Mouse (Mus musculus) erythroblast, adult 5-6 weeks (primary cell): ENCODE results near the gene Rpl23. TPM values are rescaled to one million over a fixed set of nuclear protein-coding genes. Genes with fewer than 3 reads are reported as not detected.

Experiments used
- ATAC-seq: replicated peaks from 2 replicates; pipeline ENCODE4 v1.8.0; 2016; ENCODE audit warnings: moderate number of reproducible peaks, mild to moderate bottlenecking, moderate TSS enrichment, inconsistent platforms; ENCODE audit not compliant: poor library complexity, low FRiP score, severe bottlenecking
- total RNA-seq, 2 experiments: library from RNA; stranded (forward) in 1 of 2; stranded (reverse) in 1 of 2; fragments of 150-400 nt in 1 of 2; fragments of 200-764, 138-1000 nt in 1 of 2; gene quantifications; 2 replicates each; pipeline versions ENCODE4 v1.2.3 to v1.2.4; 2015 to 2017; ENCODE audit warnings: low replicate concordance in 2 of 2

The Rpl23 gene
- total RNA-seq, 2 experiments from 2014 or later: 241 to 280 TPM

GRCm38 (mm10) chr11:97816176-97816575 lies 33.9 kb upstream of the Rpl23 start:
- ATAC-seq: no peak

GRCm38 (mm10) chr11:97815736-97816135 lies 33.5 kb upstream of the Rpl23 start:
- ATAC-seq: no peak

- ATAC-seq: no peak
These were observed 31.7 kb upstream of the Rpl23 start for GRCm38 (mm10) chr11:97813746-97814515.

DNA sequence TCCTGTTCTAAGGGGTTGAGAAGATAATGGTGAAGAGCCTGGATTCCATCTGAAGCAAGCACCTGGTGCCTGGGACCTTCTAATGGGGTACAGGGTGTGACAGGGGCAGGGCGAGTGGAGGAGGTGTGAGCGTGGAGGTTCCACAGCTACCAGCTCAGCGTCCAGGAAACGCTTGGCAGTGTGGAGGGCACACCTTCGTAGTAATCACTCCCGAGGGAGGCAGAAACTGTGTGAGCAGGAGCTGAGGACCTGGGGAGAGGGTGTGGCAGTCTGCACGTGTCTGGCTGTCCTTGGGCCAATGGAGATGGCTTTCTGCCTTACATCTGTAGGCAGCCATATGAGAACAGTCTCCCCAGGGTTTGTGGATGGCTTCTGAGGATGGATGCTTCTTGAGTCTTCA lies 30.8 kb upstream of the Rpl23 start:
- ATAC-seq: no peak

DNA sequence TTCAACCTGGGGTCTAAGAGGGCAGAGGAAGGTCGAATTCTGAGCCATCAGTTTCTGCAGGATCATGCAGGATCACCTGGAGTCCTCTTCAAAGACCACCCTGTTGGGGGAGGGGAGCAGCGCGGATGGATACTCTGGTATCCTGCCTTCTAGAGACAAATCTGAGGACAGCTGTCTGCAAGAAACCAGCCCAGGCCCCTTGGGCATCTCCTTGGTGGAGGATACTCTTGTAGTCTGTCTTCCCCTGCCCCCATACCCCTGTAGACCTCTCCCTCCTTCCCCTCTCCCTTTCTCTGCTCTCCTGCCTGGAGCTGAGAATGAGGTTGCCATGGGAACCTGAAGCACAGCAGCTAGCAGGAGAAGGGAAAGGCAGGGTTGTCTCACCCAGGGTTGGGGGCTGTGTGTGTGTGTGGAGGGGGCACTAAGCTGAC lies 30.3 kb upstream of the Rpl23 start:
- ATAC-seq: no peak

- ATAC-seq: no peak
These were observed 29.5 kb upstream of the Rpl23 start for GRCm38 (mm10) chr11:97811569-97812362.

DNA sequence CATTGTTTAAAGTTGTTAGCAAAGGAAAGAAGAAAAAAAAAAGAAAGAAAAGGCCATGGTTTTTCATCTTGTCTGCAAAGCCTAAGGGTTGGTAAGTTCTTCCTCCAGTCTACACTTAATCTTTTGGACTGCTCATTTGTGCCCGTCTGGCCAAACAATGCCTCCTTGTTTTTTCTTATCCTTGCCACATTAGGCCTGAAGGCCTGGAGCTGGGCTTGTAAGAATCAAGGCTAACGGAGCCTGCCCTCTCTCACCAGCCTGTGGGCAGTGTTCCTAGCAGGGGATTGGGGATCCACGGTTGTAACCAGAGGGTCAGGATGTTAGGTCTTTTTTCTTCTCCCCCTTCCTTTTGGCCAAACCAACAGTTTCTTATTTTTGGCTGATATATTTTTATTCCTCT lies 28.7 kb upstream of the Rpl23 start:
- ATAC-seq: no peak

DNA sequence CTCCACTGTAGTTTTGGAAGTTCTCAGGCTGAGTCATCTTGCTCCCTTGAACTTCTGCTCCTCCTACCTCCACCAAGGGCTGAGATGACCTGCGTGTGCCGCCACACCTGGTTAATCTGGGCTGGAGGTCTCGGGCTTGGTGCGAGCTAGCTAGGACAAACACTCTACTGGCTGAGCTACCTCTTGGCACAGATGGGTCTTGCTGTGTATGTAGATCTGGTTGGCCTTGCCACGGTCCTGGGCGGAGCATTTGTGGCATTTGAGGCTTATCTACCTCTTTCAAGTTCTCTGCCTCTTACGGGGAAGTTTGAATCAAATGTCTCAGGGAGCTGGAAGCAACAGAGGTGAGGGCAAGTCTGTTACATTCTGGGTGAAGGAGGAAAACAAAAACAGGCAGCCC lies 28.1 kb upstream of the Rpl23 start:
- no peak for ATAC-seq

- no peak for ATAC-seq
These were observed 27.2 kb upstream of the Rpl23 start for GRCm38 (mm10) chr11:97809235-97810121.

DNA sequence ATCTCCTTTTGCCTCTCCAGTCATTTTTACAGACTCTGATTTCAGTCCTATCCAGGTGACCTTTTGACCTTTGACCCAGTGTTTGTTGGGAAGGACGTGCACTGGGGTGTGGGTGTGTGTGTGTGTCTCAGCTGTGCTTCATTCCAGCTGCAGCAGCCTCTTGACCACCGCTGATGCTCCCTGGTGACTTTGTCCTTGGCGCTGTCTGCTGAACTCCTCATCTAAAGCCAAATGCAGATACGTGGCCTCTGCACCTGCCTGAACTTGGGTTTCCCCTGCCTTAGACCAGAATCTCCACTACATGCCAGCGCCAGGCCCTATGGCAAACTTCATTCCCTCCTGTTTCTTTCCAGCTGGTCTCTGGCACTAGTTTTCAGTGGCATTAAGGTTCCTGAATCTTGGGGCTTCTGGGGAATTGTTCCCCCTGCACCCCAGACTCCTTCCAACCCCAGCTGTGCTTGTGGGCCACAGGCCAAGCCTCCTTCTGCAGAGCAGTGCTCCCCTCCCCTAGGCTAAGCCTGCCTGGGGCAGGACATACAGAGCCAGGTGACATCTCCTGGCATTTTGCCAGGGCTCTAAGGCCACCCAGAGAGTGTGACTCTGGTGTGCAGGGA lies 26.5 kb upstream of the Rpl23 start:
- ATAC-seq: no peak

GRCm38 (mm10) chr11:97808093-97808492 lies 25.9 kb upstream of the Rpl23 start:
- ATAC-seq: no peak

DNA sequence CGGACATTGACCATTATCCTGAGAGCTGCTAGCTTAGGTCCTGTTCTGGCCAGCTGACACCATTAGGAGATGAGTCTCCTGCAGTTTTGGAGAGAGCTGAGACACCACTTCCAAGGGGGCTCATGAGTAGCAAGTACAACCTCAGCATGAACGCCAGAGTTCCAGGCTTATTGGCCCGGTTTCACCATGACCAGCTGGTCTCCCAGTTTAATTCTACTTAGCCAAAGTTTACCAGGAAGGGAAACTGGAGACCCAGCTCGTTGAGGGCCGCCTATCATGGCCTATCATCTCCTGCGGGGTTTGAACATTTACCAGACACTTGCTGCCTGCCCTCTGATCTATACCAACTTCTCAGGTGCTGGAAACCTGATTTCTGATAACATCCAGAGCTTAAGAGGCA lies 25.4 kb upstream of the Rpl23 start:
- no peak for ATAC-seq

DNA sequence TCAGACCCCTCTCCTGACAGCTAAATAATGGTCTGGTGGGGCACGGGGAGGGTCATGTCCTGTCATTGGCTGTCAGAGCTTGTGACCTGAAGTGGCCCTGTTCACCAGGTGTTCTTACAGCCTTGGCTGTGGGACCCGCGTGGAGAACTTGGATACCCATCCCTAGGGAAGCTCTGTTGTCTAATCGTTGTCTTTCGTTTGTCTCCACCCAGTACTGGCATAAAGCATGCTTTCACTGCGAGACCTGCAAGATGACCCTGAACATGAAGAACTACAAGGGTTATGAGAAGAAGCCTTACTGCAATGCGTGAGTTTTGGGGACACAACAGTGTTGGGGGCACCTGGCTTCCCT lies 24.4 kb upstream of the Rpl23 start:
- ATAC-seq: no peak

DNA sequence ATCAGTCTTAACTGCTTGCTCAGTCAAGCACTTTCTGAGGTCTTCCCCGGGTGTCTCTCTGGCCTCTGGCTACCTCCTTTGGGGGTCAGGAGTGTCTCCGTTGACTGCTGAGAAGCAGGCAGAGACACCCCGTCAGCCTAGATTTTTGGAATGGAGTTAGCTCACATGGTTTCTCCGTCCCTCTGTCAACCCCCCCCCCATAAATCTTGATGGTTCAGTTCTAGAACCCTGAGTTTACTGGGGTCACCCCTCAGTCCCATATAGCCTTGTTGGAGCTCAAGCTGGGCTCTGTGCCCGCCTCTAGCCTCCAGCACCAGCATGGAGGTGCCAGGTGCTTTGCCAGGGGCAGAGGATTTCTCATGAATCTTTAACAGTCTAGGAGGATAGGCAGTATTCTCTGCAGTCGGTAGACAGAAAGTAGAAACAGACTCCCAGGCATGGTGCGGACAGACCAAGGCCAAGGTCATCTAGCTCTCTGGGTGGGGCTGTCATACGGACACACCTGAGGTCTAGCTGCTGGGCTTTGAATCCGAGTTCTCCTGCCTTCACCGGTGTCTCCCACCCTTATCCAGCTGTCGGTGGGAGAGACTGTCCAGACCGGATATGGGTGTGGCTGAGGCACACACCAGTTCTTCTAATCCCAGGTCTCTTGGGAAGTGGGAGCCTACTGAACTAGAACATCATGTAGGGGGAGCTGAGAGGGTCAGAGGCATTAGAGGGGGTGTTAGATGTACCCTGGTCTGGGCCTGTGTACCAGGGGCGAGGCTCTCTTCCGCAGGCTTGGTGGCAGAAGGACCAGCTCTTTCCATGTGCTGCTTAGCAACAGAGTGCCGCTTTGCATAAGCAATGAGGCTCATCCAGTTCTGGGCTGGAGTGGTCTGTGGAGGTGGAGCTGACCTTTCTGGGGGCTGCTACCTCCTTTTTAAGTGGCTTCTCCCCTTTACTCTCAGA lies 23.7 kb upstream of the Rpl23 start:
- no peak for ATAC-seq

DNA sequence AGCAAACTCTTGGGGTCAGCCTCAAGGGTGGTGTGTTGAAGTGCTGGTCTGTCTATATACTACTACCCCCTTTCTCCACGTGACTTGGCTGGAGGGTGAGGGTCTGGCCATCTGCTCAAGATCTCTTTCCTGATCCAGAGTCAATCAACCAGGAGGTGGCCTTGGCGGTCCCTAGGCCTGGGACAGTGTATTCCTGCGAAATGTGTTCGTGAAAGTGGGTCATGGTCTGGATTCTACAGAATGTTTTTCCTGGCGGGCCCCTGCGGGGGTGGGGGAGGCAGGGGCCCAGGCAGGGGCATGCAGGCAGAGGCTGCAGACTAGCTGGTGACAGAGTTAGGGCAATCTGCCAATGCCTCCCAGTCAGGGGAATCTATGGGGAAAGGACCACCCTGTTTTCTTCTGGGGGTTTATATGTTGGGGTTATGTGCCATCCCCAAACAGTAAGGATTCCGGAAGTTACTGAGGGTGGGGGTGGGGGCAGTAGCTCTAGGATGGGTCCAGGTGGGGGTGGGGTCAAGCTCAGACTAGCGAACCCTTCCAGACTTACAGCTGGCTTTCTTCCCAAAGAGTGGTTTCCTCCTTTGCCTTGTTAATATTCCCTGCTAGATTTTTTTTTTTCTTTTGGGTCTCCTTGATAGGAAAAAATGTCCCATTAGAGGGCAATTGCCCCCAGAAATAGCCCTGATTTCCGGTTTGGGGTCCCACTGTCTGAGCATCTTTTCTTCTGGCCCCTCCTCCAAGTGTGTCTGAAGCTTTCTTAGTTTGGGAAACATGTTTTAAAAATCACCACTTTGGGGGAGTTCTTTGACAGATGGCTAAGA lies 22.8 kb upstream of the Rpl23 start:
- ATAC-seq: no peak

- no peak for ATAC-seq
These were observed 21.6 kb upstream of the Rpl23 start for GRCm38 (mm10) chr11:97803847-97804246.

DNA sequence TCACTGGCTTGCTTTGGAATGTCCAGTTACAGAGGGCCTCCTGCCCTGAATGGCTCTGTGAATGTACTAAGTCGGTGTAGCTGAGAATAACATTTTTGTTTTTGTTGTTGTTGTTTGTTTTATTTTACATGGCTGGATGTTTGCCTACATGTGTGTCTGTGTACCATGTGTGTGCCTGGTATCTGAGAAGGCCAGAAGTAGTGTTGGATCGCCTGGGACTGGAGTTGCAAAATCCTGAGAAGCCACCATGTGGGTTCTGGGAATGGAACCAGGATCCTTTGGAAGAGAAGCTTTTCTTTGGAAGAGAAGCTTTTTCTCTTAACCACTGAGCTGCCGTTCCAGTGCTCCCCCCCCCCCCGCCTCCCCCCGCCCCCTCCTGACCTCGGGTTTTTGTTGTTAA lies 20.3 kb upstream of the Rpl23 start:
- no peak for ATAC-seq

- ATAC-seq: no peak
These were observed 19.9 kb upstream of the Rpl23 start for GRCm38 (mm10) chr11:97802194-97802470.
